Comparison of ENCODE assay signal across 13 mouse cellular contexts in genomic region chr19:57099986-57100385, GRCm38 (mm10).
A peak's percentile ranks its signal among the peaks of the same experiment; 100 is the strongest.
DNase-seq lines count a peak whose midpoint lies in the region; ATAC-seq lines count a peak whose summit lies in the region.
"Had no signal": no experiment of that assay in that cellular context is flagged by ENCODE, and none has a peak within 500 bp of the region (broad histone marks: within the 10 kb centered on the region; RNA-seq: fewer than 3 reads in every experiment).

No protein-coding gene starts in this region.

- no peaks in the 10 kb centered on the region for H3K27me3 ChIP-seq in forebrain, embryonic 10.5 days (ENCODE audit: poor library complexity, severe bottlenecking)
- no peaks in the 10 kb centered on the region for H3K27me3 ChIP-seq in forebrain, embryonic 15.5 days
- H3K27me3 ChIP-seq in kidney, embryonic 15.5 days, result no peaks in the 10 kb centered on the region
- H3K27me3 ChIP-seq: embryonic facial prominence, embryonic 12.5 days; Patski had no signal

- 0 out of 2 replicates have a peak overlapping the region, but pooled peaks have one; percentile 5 for H3K27ac ChIP-seq in forebrain, embryonic 10.5 days
- no peak overlapping the region for H3K27ac ChIP-seq in forebrain, embryonic 15.5 days (replicated peaks)
- peak overlapping the region; percentile 81; the same call in 1 of the 2 replicates for H3K27ac ChIP-seq in kidney, embryonic 15.5 days
- H3K27ac ChIP-seq: embryonic facial prominence, embryonic 12.5 days had no signal

- peaks cover 32% of the 10 kb centered on the region for H3K4me1 ChIP-seq in forebrain, embryonic 10.5 days
- H3K4me1 ChIP-seq in forebrain, embryonic 15.5 days, result no peaks in the 10 kb centered on the region
- peaks cover 54% of the 10 kb centered on the region for H3K4me1 ChIP-seq in kidney, embryonic 15.5 days

- no peak for DNase-seq in forebrain, embryonic 10.5 days (ENCODE audit: extremely low spot score, low spot score)
- DNase-seq in kidney, adult 9 months, result no peak
- DNase-seq in CD4-positive helper T cell, adult 2 months (ENCODE audit: low read depth, low spot score), result peak; percentile 74
- DNase-seq in cerebellum, adult 9-11 months, result no peak
- DNase-seq in spleen, postnatal 10 days (ENCODE audit: low spot score in 2 of 2), result no peak
- DNase-seq: cerebellum, adult 18-20 months; kidney, adult 11 months; layer of hippocampus, postnatal 36 days had no signal

- no peak overlapping the region for H3K9ac ChIP-seq in forebrain, embryonic 15.5 days (replicated peaks)
- no peak overlapping the region for H3K9ac ChIP-seq in kidney, embryonic 15.5 days
- H3K9ac ChIP-seq: embryonic facial prominence, embryonic 12.5 days had no signal

- no peak overlapping the region for H3K4me2 ChIP-seq in forebrain, embryonic 15.5 days (replicated peaks)
- no peak overlapping the region for H3K4me2 ChIP-seq in kidney, embryonic 15.5 days
- H3K4me2 ChIP-seq: embryonic facial prominence, embryonic 12.5 days had no signal

- H3K9me3 ChIP-seq in forebrain, embryonic 10.5 days, result no peaks in the 10 kb centered on the region
- H3K9me3 ChIP-seq in forebrain, embryonic 15.5 days, result no peaks in the 10 kb centered on the region
- no peaks in the 10 kb centered on the region for H3K9me3 ChIP-seq in kidney, embryonic 15.5 days (replicated peaks)
- H3K9me3 ChIP-seq: embryonic facial prominence, embryonic 12.5 days had no signal

- H3K36me3 ChIP-seq in forebrain, embryonic 10.5 days (replicated peaks), result no peaks in the 10 kb centered on the region
- H3K36me3 ChIP-seq in forebrain, embryonic 15.5 days, result no peaks in the 10 kb centered on the region
- H3K36me3 ChIP-seq in kidney, embryonic 15.5 days, result no peaks in the 10 kb centered on the region
- H3K36me3 ChIP-seq: embryonic facial prominence, embryonic 12.5 days had no signal

- H3K4me3 ChIP-seq in forebrain, embryonic 10.5 days, result no peak overlapping the region
- no peak overlapping the region for H3K4me3 ChIP-seq in forebrain, embryonic 15.5 days
- H3K4me3 ChIP-seq in kidney, embryonic 15.5 days (replicated peaks), result no peak overlapping the region
- H3K4me3 ChIP-seq: embryonic facial prominence, embryonic 12.5 days had no signal

- ATAC-seq in forebrain, embryonic 15.5 days (replicated peaks), result no peak
- no peak for ATAC-seq in kidney, embryonic 15.5 days (replicated peaks; ENCODE audit: low FRiP score)
- ATAC-seq in megakaryocyte, adult 5-6 weeks (ENCODE audit: poor library complexity, severe bottlenecking), result peak; percentile 25; the same call in 1 of the 2 replicates
- ATAC-seq: Patski had no signal

- WGBS in forebrain, embryonic 10.5 days, result 92% methylated on average over 9 of the region's 9 CpGs
- 92% methylated on average over 9 of the region's 9 CpGs for WGBS in forebrain, embryonic 15.5 days
- 90% methylated on average over 9 of the region's 9 CpGs for WGBS in kidney, embryonic 15.5 days
